Mouse (Mus musculus) central nervous system, embryonic 11.5 days (tissue): ENCODE measurements around the gene Chodl. TPM values are rescaled to one million over a fixed set of nuclear protein-coding genes. Genes with fewer than 3 reads are reported as not detected.

ENCODE experiments used
- polyA plus RNA-seq: library from polyadenylated mRNA; depleted of rRNA; stranded (reverse); fragments of >200 nt; gene quantifications from 2 replicates; pipeline ENCODE4 v1.2.3, GENCODE M21; 2012; rRNA removed

The Chodl gene
- polyA plus RNA-seq: 1.0 and 4.8 TPM in 2 replicates

GRCm38 (mm10) chr16:78930382-78931286 lies at the start of gene Chodl:
Gene Chodl (plus strand): TSS chr16:78930948.

Other genes starting within 250 kb of the Chodl start
- not detected in 2 replicates for gene Tmprss15, start 160.1 kb downstream of the Chodl start, polyA plus RNA-seq